Mouse (Mus musculus) MEL (cell line): Measurements from ENCODE around the gene Zfp365. TPM values are rescaled to one million over a fixed set of nuclear protein-coding genes. Genes with fewer than 3 reads are reported as not detected.

Experiments
- DNase-seq: peaks from one replicate; pipeline ENCODE4 v3.0.0; 2011; ENCODE audit warnings: low read depth, low spot score
- H3K27ac ChIP-seq: 2 replicates; pipeline ENCODE4 v1.5.1; 2012; ENCODE audit warnings: low read depth, mild to moderate bottlenecking, control low read depth, low read length, moderate library complexity; ENCODE audit not compliant: control insufficient read depth
- H3K27me3 ChIP-seq, 2 experiments: fragments of 150-350 bp in 1 of 2; sonication (generic) in 1 of 2; 2 replicates each; pipeline ENCODE4 v1.6.1; 2012; ENCODE audit warnings: low read length in 2 of 2, mild to moderate bottlenecking in 2 of 2, improper control_type of control experiment in 1 of 2, moderate library complexity in 1 of 2; ENCODE audit not compliant: insufficient read depth in 2 of 2, control insufficient read depth in 1 of 2
- H3K36me3 ChIP-seq, 2 experiments: 2 replicates each; pipeline ENCODE4 v1.6.1; 2012 to 2014; ENCODE audit warnings: low read length in 2 of 2, improper control_type of control experiment in 1 of 2, inconsistent platforms in 1 of 2, mild to moderate bottlenecking in 1 of 2; ENCODE audit not compliant: insufficient read depth in 2 of 2, control insufficient read depth in 1 of 2
- H3K4me1 ChIP-seq, 2 experiments: fragments of 150-350 bp in 1 of 2; sonication (generic) in 1 of 2; 2 replicates each; pipeline ENCODE4 v1.6.1; 2012; ENCODE audit warnings: low read length in 2 of 2, improper control_type of control experiment in 1 of 2, mild to moderate bottlenecking in 1 of 2; ENCODE audit not compliant: insufficient read depth in 2 of 2, control insufficient read depth in 1 of 2
- H3K4me3 ChIP-seq, 2 experiments: fragments of 150-350 bp in 1 of 2; sonication (generic) in 1 of 2; 2 replicates each; pipeline ENCODE4 v1.5.1; 2012; ENCODE audit warnings: low read depth in 2 of 2, low read length in 2 of 2, mild to moderate bottlenecking in 2 of 2, moderate library complexity in 2 of 2, control low read depth in 1 of 2, improper control_type of control experiment in 1 of 2; ENCODE audit not compliant: control insufficient read depth in 1 of 2, insufficient read depth in 1 of 2
- H3K79me2 ChIP-seq: 2 replicates; pipeline ENCODE4 v1.6.1; 2012; ENCODE audit warnings: mild to moderate bottlenecking, low read length, moderate library complexity; ENCODE audit not compliant: control insufficient read depth, poor library complexity, insufficient read depth
- H3K9ac ChIP-seq: 2 replicates; pipeline ENCODE4 v1.6.1; 2012; ENCODE audit warnings: low read depth, mild to moderate bottlenecking, control low read depth, low read length, moderate library complexity; ENCODE audit not compliant: control insufficient read depth, poor library complexity, severe bottlenecking
- H3K9me3 ChIP-seq: fragments of 150-350 bp; sonication (generic); replicated peaks from 2 replicates; pipeline ENCODE4 v1.6.1; 2012; ENCODE audit warnings: mild to moderate bottlenecking, low read length, improper control_type of control experiment, moderate library complexity; ENCODE audit not compliant: insufficient read depth
- CHD1 ChIP-seq: IDR thresholded peaks from 2 replicates; pipeline ENCODE4 v1.6.1; 2012; ENCODE audit warnings: low read depth, mild to moderate bottlenecking, inconsistent platforms, low read length, improper control_type of control experiment
- CHD2 ChIP-seq: IDR thresholded peaks from 2 replicates; pipeline ENCODE4 v1.6.1; 2011; ENCODE audit warnings: low read length, improper control_type of control experiment
- CTCF ChIP-seq, 3 experiments: IDR thresholded peaks in 2 of 3; conservative IDR thresholded peaks in 1 of 3; 2 replicates each; pipeline ENCODE4 v1.5.1; 2011 to 2012; ENCODE audit warnings: low read length in 3 of 3, low read depth in 2 of 3, mild to moderate bottlenecking in 2 of 3, improper control_type of control experiment in 1 of 3, inconsistent platforms in 1 of 3, mixed read lengths in 1 of 3, moderate library complexity in 1 of 3; ENCODE audit not compliant: control insufficient read depth in 1 of 3, insufficient read depth in 1 of 3, poor library complexity in 1 of 3, severe bottlenecking in 1 of 3
- ELF1 ChIP-seq: IDR thresholded peaks from 2 replicates; pipeline ENCODE4 v1.6.1; 2014; ENCODE audit warnings: low read depth, mild to moderate bottlenecking, inconsistent platforms, low read length, improper control_type of control experiment, moderate library complexity
- EP300 ChIP-seq, 2 experiments: IDR thresholded peaks; 2 replicates each; pipeline ENCODE4 v1.6.1; 2011; ENCODE audit warnings: improper control_type of control experiment in 2 of 2, low read length in 2 of 2, low read depth in 1 of 2, mild to moderate bottlenecking in 1 of 2
- ETS1 ChIP-seq: IDR thresholded peaks from 2 replicates; pipeline ENCODE4 v1.6.1; 2012; ENCODE audit warnings: low read depth, mild to moderate bottlenecking, inconsistent platforms, low read length, improper control_type of control experiment, moderate library complexity
- GABPA ChIP-seq: IDR thresholded peaks from 2 replicates; pipeline ENCODE4 v1.6.1; 2012; ENCODE audit warnings: low read depth, mild to moderate bottlenecking, inconsistent platforms, low read length, improper control_type of control experiment, moderate library complexity
- HCFC1 ChIP-seq: IDR thresholded peaks from 2 replicates; pipeline ENCODE4 v1.6.1; 2012; ENCODE audit warnings: low read depth, mild to moderate bottlenecking, inconsistent platforms, low read length, improper control_type of control experiment, moderate library complexity
- JUND ChIP-seq: IDR thresholded peaks from 2 replicates; pipeline ENCODE4 v1.6.1; 2011; ENCODE audit warnings: low read depth, mild to moderate bottlenecking, improper control_type of control experiment, low read length
- MAX ChIP-seq: IDR thresholded peaks from 2 replicates; pipeline ENCODE4 v1.6.1; 2011; ENCODE audit warnings: low read length, improper control_type of control experiment
- MAZ ChIP-seq: IDR thresholded peaks from 2 replicates; pipeline ENCODE4 v1.6.1; 2012; ENCODE audit warnings: low read depth, mild to moderate bottlenecking, inconsistent platforms, low read length, improper control_type of control experiment
- MEF2A ChIP-seq: IDR thresholded peaks from 2 replicates; pipeline ENCODE4 v1.6.1; 2014; ENCODE audit warnings: low read depth, mild to moderate bottlenecking, inconsistent platforms, low read length, improper control_type of control experiment; ENCODE audit not compliant: poor library complexity, insufficient replicate concordance, severe bottlenecking; ENCODE audit errors: extremely low read depth
- MYC ChIP-seq: IDR thresholded peaks from 2 replicates; pipeline ENCODE4 v1.6.1; 2011; ENCODE audit warnings: low read depth, mild to moderate bottlenecking, low read length, improper control_type of control experiment, moderate library complexity
- NELFE ChIP-seq: IDR thresholded peaks from 2 replicates; pipeline ENCODE4 v1.6.1; 2011; ENCODE audit warnings: low read depth, low read length, improper control_type of control experiment
- NRF1 ChIP-seq: IDR thresholded peaks from 2 replicates; pipeline ENCODE4 v1.6.1; 2014; ENCODE audit warnings: low read depth, mild to moderate bottlenecking, inconsistent platforms, low read length, improper control_type of control experiment, moderate library complexity; ENCODE audit not compliant: poor library complexity, insufficient read depth, severe bottlenecking
- POLR2A ChIP-seq, 2 experiments: IDR thresholded peaks; 2 replicates each; pipeline ENCODE4 v1.6.1; 2011 to 2012; ENCODE audit warnings: low read length in 2 of 2, mild to moderate bottlenecking in 2 of 2, control low read depth in 1 of 2, improper control_type of control experiment in 1 of 2, low read depth in 1 of 2, moderate library complexity in 1 of 2; ENCODE audit not compliant: control insufficient read depth in 1 of 2, insufficient read depth in 1 of 2, poor library complexity in 1 of 2
- POLR2AphosphoS2 ChIP-seq: IDR thresholded peaks from 2 replicates; pipeline ENCODE4 v1.6.1; 2011; ENCODE audit warnings: low read length, improper control_type of control experiment
- POLR2AphosphoS5 ChIP-seq: IDR thresholded peaks from 2 replicates; pipeline ENCODE4 v1.6.1; 2012; ENCODE audit warnings: low read depth, borderline replicate concordance, mild to moderate bottlenecking, inconsistent platforms, low read length, moderate library complexity, mixed read lengths
- RAD21 ChIP-seq: IDR thresholded peaks from 2 replicates; pipeline ENCODE4 v1.6.1; 2011; ENCODE audit warnings: mild to moderate bottlenecking, low read depth, low read length, improper control_type of control experiment
- RCOR1 ChIP-seq: IDR thresholded peaks from 2 replicates; pipeline ENCODE4 v1.6.1; 2012; ENCODE audit warnings: low read depth, mild to moderate bottlenecking, inconsistent platforms, low read length, improper control_type of control experiment
- SIN3A ChIP-seq: IDR thresholded peaks from 2 replicates; pipeline ENCODE4 v1.6.1; 2012; ENCODE audit warnings: low read length, improper control_type of control experiment, inconsistent platforms
- SMC3 ChIP-seq: IDR thresholded peaks from 2 replicates; pipeline ENCODE4 v1.6.1; 2011; ENCODE audit warnings: low read depth, low read length, improper control_type of control experiment
- TAL1 ChIP-seq: IDR thresholded peaks from 2 replicates; pipeline ENCODE4 v1.6.1; 2012; ENCODE audit warnings: mild to moderate bottlenecking, inconsistent platforms, low read length, moderate library complexity, mixed read lengths
- TBP ChIP-seq: IDR thresholded peaks from 2 replicates; pipeline ENCODE4 v1.8.0; 2011; ENCODE audit warnings: low read depth, low read length, improper control_type of control experiment
- TCF12 ChIP-seq: IDR thresholded peaks from 2 replicates; pipeline ENCODE4 v1.6.1; 2014; ENCODE audit warnings: low read depth, mild to moderate bottlenecking, inconsistent platforms, low read length, improper control_type of control experiment, moderate library complexity
- UBTF ChIP-seq: IDR thresholded peaks from 2 replicates; pipeline ENCODE4 v1.6.1; 2012; ENCODE audit warnings: low read depth, mild to moderate bottlenecking, inconsistent platforms, low read length, improper control_type of control experiment, moderate library complexity, borderline replicate concordance; ENCODE audit not compliant: insufficient read depth
- ZKSCAN1 ChIP-seq: IDR thresholded peaks from 2 replicates; pipeline ENCODE4 v1.6.1; 2012; ENCODE audit warnings: low read depth, mild to moderate bottlenecking, inconsistent platforms, low read length, improper control_type of control experiment, moderate library complexity
- ZNF384 ChIP-seq: IDR thresholded peaks from 2 replicates; pipeline ENCODE4 v1.6.1; 2012; ENCODE audit warnings: low read depth, mild to moderate bottlenecking, inconsistent platforms, low read length, improper control_type of control experiment
- polyA plus RNA-seq, 2 experiments: library from polyadenylated mRNA; stranded (reverse) in 1 of 2; unstranded in 1 of 2; fragments of >175 nt in 1 of 2; fragments of >200 nt in 1 of 2; gene quantifications; 2 replicates each; pipeline versions ENCODE4 v1.2.1 to v1.2.4; 2012; ENCODE audit warnings: low replicate concordance in 2 of 2, low read depth in 1 of 2; ENCODE audit not compliant: insufficient read length in 2 of 2, insufficient read depth in 1 of 2, missing spikeins in 1 of 2
- total RNA-seq: library from RNA; depleted of rRNA; stranded (reverse); fragments of 300-350 nt; gene quantifications from 2 replicates; pipeline ENCODE4 v1.2.3, GENCODE M21; 2012

The Zfp365 gene
- total and polyA plus RNA-seq, 3 experiments, result not detected

- Histone ChIP-seq H3K4me1 (no peaks in the 10 kb centered on the region), H3K9me3 (no peaks in the 10 kb centered on the region), H3K9ac (no peak overlapping the region), H3K27ac (no peak overlapping the region), H3K4me3 (no peak overlapping the region), H3K79me2 (no peaks in the 10 kb centered on the region), H3K36me3 (no peaks in the 10 kb centered on the region), H3K27me3 (no peaks in the 10 kb centered on the region)
- no peak for DNase-seq
- no peak for TF ChIP-seq SMC3
- no peak for TF ChIP-seq TCF12
- TF ChIP-seq MAX, result no peak
- TF ChIP-seq HCFC1, result no peak
- TF ChIP-seq RAD21, result no peak
- TF ChIP-seq ZKSCAN1, result no peak
- no peak for TF ChIP-seq MAZ
- TF ChIP-seq SIN3A, result no peak
- TF ChIP-seq POLR2AphosphoS5, result no peak
- TF ChIP-seq POLR2AphosphoS2, result no peak
- TF ChIP-seq ELF1, result no peak
- TF ChIP-seq MYC, result no peak
- no peak for TF ChIP-seq GABPA
- no peak for TF ChIP-seq CHD1
- TF ChIP-seq POLR2A (IDR thresholded peaks at IDR 0.05; ENCODE audit: control insufficient read depth in 1 of 2, insufficient read depth in 1 of 2, low read depth in 1 of 2, low read length in 2 of 2, poor library complexity in 1 of 2), result no peak
- TF ChIP-seq TBP, result no peak
- TF ChIP-seq, all 39 proteins: peak for 0
Observed at GRCm38 (mm10) chr10:67901179-67901578, 11.3 kb downstream of the Zfp365 start.

GRCm38 (mm10) chr10:67898949-67899675, 13.3 kb downstream of the Zfp365 start:
- Histone ChIP-seq H3K36me3 (no peaks in the 10 kb centered on the region), H3K27ac (no peak overlapping the region), H3K79me2 (no peaks in the 10 kb centered on the region), H3K27me3 (no peaks in the 10 kb centered on the region), H3K4me1 (no peaks in the 10 kb centered on the region), H3K9me3 (no peaks in the 10 kb centered on the region), H3K9ac (no peak overlapping the region), H3K4me3 (no peak overlapping the region)
- TF ChIP-seq ETS1 (no peak), SMC3 (no peak), JUND (no peak), POLR2A (IDR thresholded peaks at IDR 0.05; ENCODE audit: control insufficient read depth in 1 of 2, insufficient read depth in 1 of 2, low read depth in 1 of 2, low read length in 2 of 2, poor library complexity in 1 of 2) (no peak), UBTF (no peak), ELF1 (no peak), MEF2A (no peak), GABPA (no peak), MAX (no peak), EP300 (IDR thresholded peaks at IDR 0.05; ENCODE audit: low read depth in 1 of 2, low read length in 2 of 2) (no peak), HCFC1 (no peak), RCOR1 (no peak), CHD2 (no peak), NELFE (no peak), CTCF (IDR thresholded peaks at IDR 0.05 in 2 of 3, conservative IDR thresholded peaks at IDR 0.05 in 1 of 3; ENCODE audit: control insufficient read depth in 1 of 3, insufficient read depth in 1 of 3, low read depth in 2 of 3, low read length in 3 of 3, poor library complexity in 1 of 3, severe bottlenecking in 1 of 3) (no peak), NRF1 (no peak), TAL1 (no peak), ZNF384 (no peak)
- no peak for DNase-seq
